Mouse (Mus musculus) hindbrain, embryonic 14.5 days (tissue): ENCODE results near the gene G6pc. TPM values are rescaled to one million over a fixed set of nuclear protein-coding genes. Genes with fewer than 3 reads are reported as not detected.

Experiments used
- ATAC-seq: fragments of 200-750 bp; cut with Nextera tagmentation; 2 replicates; pipeline ENCODE4 v1.8.0; 2017; ENCODE audit warnings: moderate number of reproducible peaks, mild to moderate bottlenecking, moderate TSS enrichment, moderate library complexity; ENCODE audit not compliant: low FRiP score
- DNase-seq: peaks from one replicate; pipeline ENCODE4 v3.0.0-alpha.2; 2015; ENCODE audit warnings: low spot score
- H3K27ac ChIP-seq: fragments of 300-500 bp; sonication (generic); 2 replicates; pipeline ENCODE4 v1.5.1; 2014; ENCODE audit warnings: mild to moderate bottlenecking, moderate library complexity
- H3K27me3 ChIP-seq: fragments of 300-500 bp; sonication (generic); 2 replicates; pipeline ENCODE4 v1.6.1; 2014; ENCODE audit warnings: mild to moderate bottlenecking, low read length, mixed read lengths; ENCODE audit not compliant: control insufficient read depth, insufficient read depth
- H3K36me3 ChIP-seq: fragments of 300-500 bp; sonication (generic); replicated peaks from 2 replicates; pipeline ENCODE4 v1.6.1; 2014; ENCODE audit not compliant: control insufficient read depth, insufficient read depth
- H3K4me1 ChIP-seq: fragments of 300-500 bp; sonication (generic); replicated peaks from 2 replicates; pipeline ENCODE4 v1.6.1; 2014; ENCODE audit warnings: antibody characterized with exemption, low read length, mixed read lengths; ENCODE audit not compliant: control insufficient read depth, insufficient read depth
- H3K4me2 ChIP-seq: fragments of 300-500 bp; sonication (generic); replicated peaks from 2 replicates; pipeline ENCODE4 v1.6.1; 2014; ENCODE audit warnings: mild to moderate bottlenecking, moderate library complexity
- H3K4me3 ChIP-seq: fragments of 300-500 bp; sonication (generic); replicated peaks from 2 replicates; pipeline ENCODE4 v1.5.1; 2014; ENCODE audit warnings: mild to moderate bottlenecking, low read length
- H3K9ac ChIP-seq: fragments of 300-500 bp; sonication (generic); 2 replicates; pipeline ENCODE4 v1.6.1; 2014
- H3K9me3 ChIP-seq: fragments of 300-500 bp; sonication (generic); 2 replicates; pipeline ENCODE4 v1.6.1; 2016; ENCODE audit warnings: low read length; ENCODE audit not compliant: control insufficient read depth
- WGBS: fragments of 180-500 bp; shearing (Covaris S2); extraction: QIAGEN DNeasy Blood & Tissue Kit; methylation state at CpG from one replicate; pipeline ENCODE4 v1.1.7; 2014; 5-methylcytosine and 5-hydroxymethylcytosine counted together
- polyA plus RNA-seq: library from polyadenylated mRNA; unstranded; fragments of >200 nt; fragmentation: Nextera tagmentation; extraction: Ambion mirVana; gene quantifications from 2 replicates; pipeline ENCODE4 v1.2.1, GENCODE M21; 2014

Gene G6pc
- polyA plus RNA-seq, 1 experiment from 2014 or later, result not detected

DNA sequence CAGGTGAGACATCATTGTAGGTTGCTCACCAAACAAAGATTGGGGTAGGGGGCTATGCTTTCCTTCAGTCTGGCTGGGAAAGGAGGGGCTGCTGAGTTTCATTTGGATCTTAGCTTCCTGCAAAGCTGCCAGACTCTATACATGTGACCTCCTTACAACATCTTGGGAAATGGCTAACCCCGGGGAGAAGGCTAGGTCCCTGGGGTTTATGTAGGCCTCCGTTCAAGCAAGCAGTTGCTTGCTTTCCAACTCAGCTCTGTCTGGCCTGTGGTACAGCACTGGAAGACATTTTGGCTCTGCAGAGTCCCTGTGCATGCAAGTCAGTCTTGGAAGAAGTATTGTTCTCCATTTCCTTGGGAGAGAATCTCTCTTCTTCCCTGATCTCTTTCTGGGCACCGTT lies 34.8 kb upstream of the G6pc start:
- DNase-seq (no peak), ATAC-seq (no peak)
- Histone ChIP-seq H3K4me1 (peaks cover 4% of the 10 kb centered on the region; the same call in 1 of the 2 replicates), H3K27ac (no peak overlapping the region), H3K4me2 (no peak overlapping the region), H3K36me3 (no peaks in the 10 kb centered on the region), H3K9ac (no peak overlapping the region), H3K9me3 (no peaks in the 10 kb centered on the region), H3K4me3 (no peak overlapping the region), H3K27me3 (no peaks in the 10 kb centered on the region)
- 86% methylated on average over 3 of the region's 3 CpGs for WGBS

DNA sequence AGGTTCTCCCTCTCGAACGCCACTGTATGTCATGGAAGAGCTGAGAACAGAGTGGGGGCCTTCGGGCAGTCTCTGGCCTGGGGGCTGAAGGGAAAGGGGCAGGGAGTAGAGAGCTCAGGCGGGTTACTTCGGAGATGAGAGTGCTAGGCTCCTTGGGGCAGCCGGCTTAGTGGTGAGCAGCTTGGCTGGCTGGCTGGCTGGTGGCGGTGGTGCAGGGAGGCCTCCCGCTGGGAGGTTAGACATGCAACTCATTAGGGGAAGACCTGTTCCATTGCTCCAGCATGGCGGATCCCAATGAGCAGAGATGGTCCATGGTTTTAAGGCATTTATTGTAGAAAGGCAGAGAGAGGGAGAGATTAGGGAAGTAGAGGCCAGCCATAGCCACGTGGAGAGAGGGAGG lies 33.3 kb upstream of the G6pc start:
- H3K36me3 ChIP-seq, result no peaks in the 10 kb centered on the region
- H3K27me3 ChIP-seq, result no peaks in the 10 kb centered on the region
- no peak overlapping the region for H3K27ac ChIP-seq
- no peaks in the 10 kb centered on the region for H3K9me3 ChIP-seq
- ATAC-seq (no peak), DNase-seq (no peak)
- WGBS, result 20% methylated on average over 10 of the region's 10 CpGs
- no peak overlapping the region for H3K9ac ChIP-seq
- no peak overlapping the region for H3K4me2 ChIP-seq
- peaks cover 15% of the 10 kb centered on the region; the same call in 1 of the 2 replicates for H3K4me1 ChIP-seq
- no peak overlapping the region for H3K4me3 ChIP-seq

DNA sequence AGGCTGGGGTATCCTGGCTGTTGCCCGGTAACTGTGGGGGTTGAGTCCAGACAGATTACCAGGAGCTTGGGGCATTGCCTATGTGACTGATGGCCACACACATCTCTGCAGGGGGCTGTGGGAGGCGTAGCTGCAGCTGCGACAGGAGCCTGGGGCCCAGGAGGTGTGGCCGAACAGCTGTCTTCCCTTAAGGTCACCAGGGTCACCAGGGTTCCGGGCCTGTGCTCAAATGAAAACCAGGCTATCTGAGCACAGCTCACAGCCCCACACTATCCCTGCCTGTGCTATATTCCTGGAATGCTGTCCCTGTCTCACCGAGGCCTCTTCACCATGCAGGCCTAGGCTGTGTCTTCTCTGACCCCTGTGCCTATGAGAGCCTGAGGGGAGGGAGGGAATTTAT lies 32.8 kb upstream of the G6pc start:
- Histone ChIP-seq H3K9ac (no peak overlapping the region), H3K36me3 (no peaks in the 10 kb centered on the region), H3K4me3 (no peak overlapping the region), H3K4me2 (no peak overlapping the region), H3K9me3 (no peaks in the 10 kb centered on the region), H3K27ac (no peak overlapping the region), H3K4me1 (peaks cover 15% of the 10 kb centered on the region; the same call in 1 of the 2 replicates), H3K27me3 (no peaks in the 10 kb centered on the region)
- no peak for DNase-seq
- ATAC-seq, result no peak
- WGBS, result 3% methylated on average over 6 of the region's 6 CpGs

DNA sequence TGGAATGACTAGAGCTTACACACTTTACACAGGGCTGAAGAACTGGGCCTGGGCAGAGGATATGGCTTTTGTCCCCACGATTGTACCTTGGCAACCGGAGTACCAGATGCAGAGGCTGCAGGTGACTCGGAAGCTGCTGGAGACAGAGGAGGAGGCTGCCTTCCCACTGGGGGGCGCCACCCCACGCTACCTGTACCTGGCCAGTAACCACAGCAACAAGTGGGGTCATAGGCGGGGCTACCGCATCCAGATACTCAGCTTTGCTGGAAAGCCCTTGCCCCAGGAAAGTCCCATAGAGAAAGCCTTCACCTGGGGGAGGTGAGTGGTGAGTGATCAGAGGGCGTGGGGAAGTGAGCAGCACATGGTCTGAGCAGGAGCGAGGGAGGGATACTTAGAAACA lies 31.7 kb upstream of the G6pc start:
- ATAC-seq, result no peak
- no peaks in the 10 kb centered on the region for H3K36me3 ChIP-seq
- whole genome bisulfite sequencing, result 82% methylated on average over 9 of the region's 9 CpGs
- peaks cover 15% of the 10 kb centered on the region; the same call in 1 of the 2 replicates for H3K4me1 ChIP-seq
- no peak overlapping the region for H3K4me2 ChIP-seq
- no peak overlapping the region for H3K27ac ChIP-seq
- no peak for DNase-seq
- no peak overlapping the region for H3K4me3 ChIP-seq
- H3K27me3 ChIP-seq, result no peaks in the 10 kb centered on the region
- no peaks in the 10 kb centered on the region for H3K9me3 ChIP-seq
- no peak overlapping the region for H3K9ac ChIP-seq

DNA sequence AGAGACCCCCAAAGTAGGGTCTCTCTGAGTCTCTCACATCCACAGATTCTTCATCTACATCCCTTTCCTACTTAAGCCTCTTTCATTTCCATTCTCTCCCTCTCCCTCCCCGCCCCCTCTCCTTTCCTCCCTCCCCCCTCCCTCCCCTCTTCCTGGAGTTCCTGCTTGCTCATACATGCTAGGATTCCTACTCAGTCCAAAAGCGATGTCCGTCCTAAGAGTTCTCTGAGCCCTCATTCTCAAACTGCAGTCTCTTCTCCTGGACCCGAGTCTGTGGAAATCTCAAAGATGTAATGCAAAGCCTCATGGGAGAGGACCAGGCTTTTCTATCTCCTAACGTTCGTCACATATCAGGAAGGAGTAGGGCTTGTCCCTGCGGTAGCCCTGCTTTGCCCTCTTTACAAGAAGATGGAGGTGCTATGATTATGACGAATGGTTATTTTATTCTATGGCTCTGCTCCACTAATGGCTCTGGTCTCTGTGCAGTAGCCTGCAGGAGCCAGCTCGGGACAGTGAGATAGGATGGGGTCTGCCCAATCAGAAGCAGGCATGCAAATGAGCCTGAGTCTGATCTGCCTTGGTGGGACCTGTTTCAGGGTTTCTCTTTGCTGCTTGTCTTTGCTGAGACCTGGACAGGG lies 29.1 kb upstream of the G6pc start:
- Histone ChIP-seq H3K4me1 (peaks cover 15% of the 10 kb centered on the region; the same call in 1 of the 2 replicates), H3K4me3 (peak overlapping the region; percentile 24), H3K27ac (peak overlapping the region; percentile 65; the same call in 1 of the 2 replicates), H3K27me3 (no peaks in the 10 kb centered on the region), H3K36me3 (no peaks in the 10 kb centered on the region), H3K9me3 (no peaks in the 10 kb centered on the region), H3K9ac (peak overlapping the region; percentile 50), H3K4me2 (peak overlapping the region; percentile 50)
- WGBS, result 3% methylated on average over 9 of the region's 9 CpGs
- peak; percentile 83 for ATAC-seq
- DNase-seq, result peak; percentile 28

DNA sequence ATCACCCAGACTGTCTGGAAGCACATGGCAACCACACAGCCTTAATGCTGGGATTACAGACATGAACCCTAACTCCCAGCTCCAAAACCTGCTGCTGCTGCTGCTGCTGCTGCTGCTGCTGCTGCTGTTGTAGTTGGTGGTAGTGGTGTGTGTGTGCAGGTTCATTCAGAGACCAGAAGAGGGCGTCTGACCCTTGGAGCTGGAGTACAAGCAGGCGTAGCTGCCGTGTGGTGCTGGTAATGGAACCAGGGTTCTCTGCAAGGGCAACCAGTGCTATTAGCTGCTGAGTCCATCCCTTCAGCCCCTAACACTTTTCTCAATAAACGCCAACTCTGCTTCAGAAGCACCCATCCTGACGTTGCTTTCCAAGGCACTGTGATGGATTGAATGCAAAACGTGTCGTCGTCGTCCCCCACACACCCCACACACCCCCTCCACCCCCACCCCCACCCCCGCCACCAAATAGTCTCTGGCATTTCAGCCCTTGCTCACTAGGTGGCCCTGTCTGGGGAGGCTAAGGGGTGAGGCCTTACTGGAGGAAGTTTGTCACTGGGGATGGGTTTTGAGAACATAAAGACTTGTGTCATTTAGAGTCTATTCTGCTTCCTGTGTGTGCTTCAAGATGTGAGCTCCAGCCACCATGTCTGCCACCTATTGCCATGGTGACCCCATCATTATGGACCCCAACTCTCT lies 20.1 kb upstream of the G6pc start:
- Histone ChIP-seq H3K27ac (no peak overlapping the region), H3K9me3 (no peaks in the 10 kb centered on the region), H3K27me3 (no peaks in the 10 kb centered on the region), H3K4me3 (no peak overlapping the region), H3K9ac (no peak overlapping the region), H3K4me2 (no peak overlapping the region), H3K36me3 (no peaks in the 10 kb centered on the region), H3K4me1 (no peaks in the 10 kb centered on the region)
- WGBS, result 73% methylated on average over 10 of the region's 10 CpGs
- ATAC-seq (no peak), DNase-seq (no peak)

DNA sequence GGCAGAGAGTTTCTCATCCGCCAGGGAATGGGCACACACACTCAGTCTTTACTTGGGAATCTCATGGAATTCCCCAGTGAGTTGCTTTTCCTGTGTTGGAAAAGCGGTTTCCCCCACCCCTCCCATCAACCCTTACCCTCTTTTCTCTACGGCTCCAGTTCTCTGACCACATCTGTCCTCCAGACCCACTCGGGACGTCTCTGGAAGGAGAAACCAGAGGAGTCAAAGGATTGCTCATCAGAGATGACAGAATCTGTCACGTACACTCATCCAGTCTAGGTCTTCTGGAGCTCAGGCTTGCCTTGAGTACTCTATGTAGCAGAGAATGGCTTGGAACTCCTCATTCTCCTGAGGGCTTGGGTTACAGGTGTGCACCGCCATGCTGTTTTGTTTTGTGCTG lies 18.6 kb upstream of the G6pc start:
- Histone ChIP-seq H3K4me2 (no peak overlapping the region), H3K4me3 (no peak overlapping the region), H3K27me3 (no peaks in the 10 kb centered on the region), H3K9ac (no peak overlapping the region), H3K4me1 (no peaks in the 10 kb centered on the region), H3K27ac (no peak overlapping the region), H3K9me3 (no peaks in the 10 kb centered on the region), H3K36me3 (no peaks in the 10 kb centered on the region)
- WGBS, result 86% methylated on average over 7 of the region's 7 CpGs
- ATAC-seq, result no peak
- no peak for DNase-seq

DNA sequence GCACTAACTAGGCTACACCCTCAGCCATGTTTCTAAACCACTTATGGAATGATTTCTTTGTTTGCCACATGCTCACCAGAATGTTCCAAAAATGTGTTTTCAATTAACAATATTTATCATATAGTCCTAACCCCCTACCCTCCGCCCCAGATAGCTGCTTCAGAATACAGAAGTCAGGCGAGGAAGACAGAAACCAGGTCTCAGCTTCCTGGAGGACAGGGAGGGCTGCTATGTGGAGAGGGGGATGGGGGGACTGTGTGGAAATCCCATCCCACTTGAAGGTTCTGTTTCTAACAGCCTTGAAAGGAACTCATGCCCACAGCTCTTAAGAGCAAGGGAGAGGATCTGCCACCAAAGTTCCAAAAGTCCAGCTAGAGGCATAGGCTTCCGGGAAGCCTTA lies 18.1 kb upstream of the G6pc start:
- Histone ChIP-seq H3K9ac (no peak overlapping the region), H3K27ac (no peak overlapping the region), H3K9me3 (no peaks in the 10 kb centered on the region), H3K36me3 (no peaks in the 10 kb centered on the region), H3K4me2 (no peak overlapping the region), H3K4me3 (no peak overlapping the region), H3K27me3 (no peaks in the 10 kb centered on the region), H3K4me1 (no peaks in the 10 kb centered on the region)
- ATAC-seq (no peak), DNase-seq (no peak)
- WGBS, result 88% methylated on average over 3 of the region's 3 CpGs

DNA sequence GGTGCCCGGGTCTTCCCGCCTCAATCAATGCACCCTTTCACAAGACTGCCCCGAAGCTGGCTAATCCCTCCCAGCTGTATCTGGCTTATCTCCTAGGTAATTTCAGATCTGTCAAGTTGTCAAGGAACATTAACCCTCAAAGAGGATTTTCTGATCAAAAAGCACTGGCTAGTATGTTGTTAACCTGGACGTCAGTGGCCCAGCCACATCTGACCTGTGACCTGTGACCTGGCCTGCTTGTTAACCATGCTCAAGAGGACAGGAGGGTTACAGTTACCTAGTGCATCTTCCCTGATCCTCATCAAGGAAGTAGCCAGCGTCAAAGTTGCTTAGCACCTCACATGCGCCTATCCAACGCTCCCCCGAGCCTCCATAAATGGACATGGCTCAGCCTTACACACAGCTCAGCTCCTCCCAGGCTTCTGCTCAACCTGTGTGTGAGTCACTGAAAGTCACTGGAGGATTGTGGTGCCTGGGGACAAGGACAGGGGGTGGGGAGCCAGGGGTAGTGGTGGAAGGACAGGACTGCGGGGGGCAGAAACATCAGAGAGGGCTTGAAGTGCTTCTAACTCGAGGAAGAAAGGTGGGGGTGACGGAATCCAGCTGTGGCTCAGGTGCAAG lies 16.2 kb upstream of the G6pc start:
- H3K9ac ChIP-seq, result no peak overlapping the region
- H3K4me3 ChIP-seq, result no peak overlapping the region
- no peak for ATAC-seq
- no peak for DNase-seq
- H3K4me1 ChIP-seq, result no peaks in the 10 kb centered on the region
- 70% methylated on average over 11 of the region's 11 CpGs for WGBS
- no peaks in the 10 kb centered on the region for H3K36me3 ChIP-seq
- no peak overlapping the region for H3K27ac ChIP-seq
- H3K9me3 ChIP-seq, result no peaks in the 10 kb centered on the region
- H3K27me3 ChIP-seq, result no peaks in the 10 kb centered on the region
- no peak overlapping the region for H3K4me2 ChIP-seq
